Mouse (Mus musculus) left cerebral cortex, postnatal 25 days (tissue): Measurements from ENCODE around the gene Il1r2. TPM values are rescaled to one million over a fixed set of nuclear protein-coding genes. Genes with fewer than 3 reads are reported as not detected.

Experiments
- DNase-seq, 2 experiments: peaks; one replicate each; pipeline ENCODE4 v3.0.0; 2022; ENCODE audit warnings: low spot score in 2 of 2, mixed read lengths in 1 of 2
- intact Hi-C: fragments of 180-260 bp; cut with DNase I; formaldehyde crosslinking; loops from one replicate; pipeline ENCODE4 v1.15.1; 2025
- total RNA-seq, 2 experiments: library from RNA; stranded (reverse); gene quantifications; 2 replicates each; pipeline ENCODE4 v1.2.3; 2021

The Il1r2 gene
- not detected for total RNA-seq

- no peak for DNase-seq
- intact Hi-C loops, result no loop called here
Observed at GRCm38 (mm10) chr1:40073779-40074178, at the start of gene Il1r2. Il1r2 (plus strand) TSS chr1:40074079.

GRCm38 (mm10) chr1:40024554-40025320 lies 49.1 kb upstream of the Il1r2 start:
- peak; percentile 51 to 81 for DNase-seq
- intact Hi-C loops, result no loop called here

GRCm38 (mm10) chr1:40025416-40025815 lies 48.5 kb upstream of the Il1r2 start:
- DNase-seq, result no peak
- intact Hi-C loops, result no loop called here

- no peak for DNase-seq
- intact Hi-C loops, result no loop called here
Observed at GRCm38 (mm10) chr1:40027116-40027620, 46.7 kb upstream of the Il1r2 start.

- no peak for DNase-seq
- intact Hi-C loops, result no loop called here
Observed at GRCm38 (mm10) chr1:40028207-40028998, 45.5 kb upstream of the Il1r2 start.

- DNase-seq, result no peak
- intact Hi-C loops, result no loop called here
Observed at GRCm38 (mm10) chr1:40029597-40029996, 44.3 kb upstream of the Il1r2 start.

- intact Hi-C loops, result no loop called here
- no peak for DNase-seq
Observed at GRCm38 (mm10) chr1:40030287-40030975, 43.4 kb upstream of the Il1r2 start.

- DNase-seq, result no peak
- intact Hi-C loops, result no loop called here
Observed at GRCm38 (mm10) chr1:40030976-40031356, 42.9 kb upstream of the Il1r2 start.

GRCm38 (mm10) chr1:40031626-40032025 lies 42.3 kb upstream of the Il1r2 start:
- DNase-seq, result no peak
- intact Hi-C loops, result no loop called here

GRCm38 (mm10) chr1:40033315-40033714 lies 40.6 kb upstream of the Il1r2 start:
- intact Hi-C loops, result no loop called here
- DNase-seq, result no peak

- intact Hi-C loops, result no loop called here
- no peak for DNase-seq
Observed at GRCm38 (mm10) chr1:40033743-40034420, 40.0 kb upstream of the Il1r2 start.

GRCm38 (mm10) chr1:40037831-40038230 lies 36.0 kb upstream of the Il1r2 start:
- intact Hi-C loops, result no loop called here

GRCm38 (mm10) chr1:40045686-40046085 lies 28.2 kb upstream of the Il1r2 start:
- no peak for DNase-seq
- intact Hi-C loops, result no loop called here

More at GRCm38 (mm10) chr1:40037831-40038230, 36.0 kb upstream of the Il1r2 start:
- no peak for DNase-seq

- no peak for DNase-seq
- intact Hi-C loops, result no loop called here
Observed at GRCm38 (mm10) chr1:40046600-40046999, 27.3 kb upstream of the Il1r2 start.

GRCm38 (mm10) chr1:40051157-40051556 lies 22.7 kb upstream of the Il1r2 start:
- DNase-seq, result no peak

GRCm38 (mm10) chr1:40052156-40052555 lies 21.7 kb upstream of the Il1r2 start:
- intact Hi-C loops, result loop anchor here (2.0 kb wide), 1 partner anchor 273 kb away; no protein-coding TSS in a partner anchor
- no peak for DNase-seq

More at GRCm38 (mm10) chr1:40051157-40051556, 22.7 kb upstream of the Il1r2 start:
- intact Hi-C loops, result no loop called here

- peak in 1 of 2 experiments; percentile 14 for DNase-seq
- intact Hi-C loops, result loop anchor here (2.0 kb wide), 1 partner anchor 274 kb away; no protein-coding TSS in a partner anchor
Observed at GRCm38 (mm10) chr1:40053071-40053470, 20.8 kb upstream of the Il1r2 start.

GRCm38 (mm10) chr1:40055051-40055450 lies 18.8 kb upstream of the Il1r2 start:
- no peak for DNase-seq

GRCm38 (mm10) chr1:40055963-40056362 lies 17.9 kb upstream of the Il1r2 start:
- intact Hi-C loops, result no loop called here
- DNase-seq, result peak in 1 of 2 experiments; percentile 46

More at GRCm38 (mm10) chr1:40055051-40055450, 18.8 kb upstream of the Il1r2 start:
- intact Hi-C loops, result no loop called here
